Mouse (Mus musculus) activated CD4-positive, CD25-positive, alpha-beta regulatory T cell, adult 4 months (primary cell): ENCODE results near the gene Apoc1. TPM values are rescaled to one million over a fixed set of nuclear protein-coding genes. Genes with fewer than 3 reads are reported as not detected.
"Not testable (repeated sequence)": the region's sequence is repeated elsewhere in the genome, so short reads cannot be mapped to it uniquely, and the experiment has no call there.

Experiments used
- ATAC-seq: one replicate; pipeline ENCODE4 v1.8.0; 2017
- polyA plus RNA-seq, 2 experiments: library from polyadenylated mRNA; unstranded; fragments of 100-300 nt; shearing (Covaris generic); gene quantifications; one replicate each; pipeline ENCODE4 v1.2.1; 2017

The Apoc1 gene
- polyA plus RNA-seq, 2 experiments from 2014 or later, result not detected

GRCm38 (mm10) chr7:19704475-19704874, 12.0 kb upstream of the Apoc1 start:
- no peak for ATAC-seq

DNA sequence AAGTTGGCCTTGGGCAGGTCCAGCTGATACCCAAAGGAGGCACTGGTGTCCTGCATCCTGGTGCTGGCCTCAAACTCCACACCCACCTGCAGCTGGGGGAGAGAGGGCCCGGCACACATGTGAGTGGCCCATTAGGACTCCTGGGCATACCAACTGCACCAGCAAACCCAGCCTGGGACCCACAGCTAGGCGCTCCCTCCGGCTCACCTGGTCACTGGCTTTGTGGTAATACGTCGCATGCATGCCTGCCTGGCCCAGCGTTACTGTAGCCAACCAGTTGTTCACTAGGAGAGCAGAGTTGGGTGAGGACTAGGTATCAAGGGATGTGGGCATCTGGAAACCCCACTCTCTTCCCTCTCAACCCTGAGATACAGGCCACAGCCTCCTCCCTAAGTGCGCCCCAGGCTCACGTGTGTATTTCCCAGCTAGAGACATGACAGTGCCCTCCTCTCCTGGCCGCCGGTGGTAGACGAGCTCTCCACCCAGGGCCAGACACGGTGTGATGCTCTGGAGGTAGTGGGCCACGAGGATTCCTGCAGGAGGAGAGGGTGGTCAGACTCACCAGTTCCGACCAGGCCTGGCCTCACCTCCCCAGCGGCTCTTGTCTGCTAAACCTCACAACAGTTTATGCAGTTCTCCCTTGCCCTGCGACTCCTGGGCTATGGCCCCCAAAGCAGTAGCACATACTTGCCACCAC, 10.5 kb upstream of the Apoc1 start:
- no peak for ATAC-seq

- ATAC-seq, result no peak
Observed at GRCm38 (mm10) chr7:19701069-19701761, 8.8 kb upstream of the Apoc1 start.

- ATAC-seq, result no peak
Observed at GRCm38 (mm10) chr7:19700299-19701068, 8.0 kb upstream of the Apoc1 start.

DNA sequence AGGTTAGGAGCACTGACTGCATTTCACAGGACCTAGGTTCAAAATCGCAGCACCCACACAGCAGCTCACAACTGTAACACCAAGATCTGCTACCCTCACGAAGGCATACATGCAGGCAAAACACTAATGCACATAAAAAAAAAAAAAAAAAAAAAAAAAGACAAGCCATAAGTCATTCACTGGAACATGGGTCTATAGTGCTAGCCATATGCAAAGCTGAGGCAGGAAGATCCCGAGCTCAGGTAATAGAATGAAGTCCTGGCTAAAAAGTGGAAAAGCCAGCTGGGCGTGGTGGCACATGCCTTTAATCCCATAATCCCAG, 7.3 kb upstream of the Apoc1 start:
- ATAC-seq, result no peak

- no peak for ATAC-seq
Observed at GRCm38 (mm10) chr7:19698907-19699826, 6.7 kb upstream of the Apoc1 start, which contains the start of gene Apoe. Gene Apoe (minus strand): TSS chr7:19699188.

GRCm38 (mm10) chr7:19697949-19698906, 5.8 kb upstream of the Apoc1 start:
- ATAC-seq, result no peak

- ATAC-seq, result no peak
Observed at GRCm38 (mm10) chr7:19696336-19696873, 3.9 kb upstream of the Apoc1 start.

DNA sequence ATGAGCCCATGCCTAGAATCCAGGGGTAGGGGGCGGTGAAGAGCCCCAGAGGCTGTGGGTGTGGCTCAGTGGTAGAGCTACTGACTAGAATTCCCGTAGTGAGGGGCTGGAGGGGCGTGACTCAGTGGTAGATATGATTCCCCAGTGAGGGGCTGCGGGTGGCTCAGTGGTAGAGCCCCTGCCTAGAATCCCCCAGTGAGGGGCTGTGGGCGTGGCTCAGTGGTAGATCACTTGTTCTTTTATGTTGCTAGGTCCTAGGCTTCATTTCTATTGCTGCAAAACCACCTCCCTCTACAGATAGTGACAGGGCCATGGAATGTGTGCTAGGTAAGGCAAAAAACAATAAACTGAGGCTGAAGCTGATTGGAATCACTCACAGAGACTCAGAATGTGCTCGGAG, 3.4 kb upstream of the Apoc1 start:
- no peak for ATAC-seq

DNA sequence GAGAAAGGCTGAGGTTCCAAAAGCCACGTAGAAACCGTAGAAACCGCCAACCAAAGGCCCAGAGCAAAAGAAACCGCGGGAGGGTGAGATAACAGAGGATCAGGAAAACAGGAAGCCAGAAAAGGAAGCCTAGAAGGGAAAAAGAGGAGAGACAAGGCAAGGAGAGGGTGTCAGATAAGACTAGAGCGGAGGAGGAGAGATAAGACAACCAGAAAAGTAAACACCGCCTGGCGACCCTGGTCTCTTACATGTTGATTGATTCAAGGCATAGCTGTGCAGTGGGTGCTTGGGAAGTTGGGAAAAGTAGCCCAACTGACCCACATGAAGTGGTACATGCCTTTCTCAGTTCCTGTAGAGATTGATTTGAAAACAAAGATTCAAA, 2.7 kb upstream of the Apoc1 start:
- no peak for ATAC-seq

DNA sequence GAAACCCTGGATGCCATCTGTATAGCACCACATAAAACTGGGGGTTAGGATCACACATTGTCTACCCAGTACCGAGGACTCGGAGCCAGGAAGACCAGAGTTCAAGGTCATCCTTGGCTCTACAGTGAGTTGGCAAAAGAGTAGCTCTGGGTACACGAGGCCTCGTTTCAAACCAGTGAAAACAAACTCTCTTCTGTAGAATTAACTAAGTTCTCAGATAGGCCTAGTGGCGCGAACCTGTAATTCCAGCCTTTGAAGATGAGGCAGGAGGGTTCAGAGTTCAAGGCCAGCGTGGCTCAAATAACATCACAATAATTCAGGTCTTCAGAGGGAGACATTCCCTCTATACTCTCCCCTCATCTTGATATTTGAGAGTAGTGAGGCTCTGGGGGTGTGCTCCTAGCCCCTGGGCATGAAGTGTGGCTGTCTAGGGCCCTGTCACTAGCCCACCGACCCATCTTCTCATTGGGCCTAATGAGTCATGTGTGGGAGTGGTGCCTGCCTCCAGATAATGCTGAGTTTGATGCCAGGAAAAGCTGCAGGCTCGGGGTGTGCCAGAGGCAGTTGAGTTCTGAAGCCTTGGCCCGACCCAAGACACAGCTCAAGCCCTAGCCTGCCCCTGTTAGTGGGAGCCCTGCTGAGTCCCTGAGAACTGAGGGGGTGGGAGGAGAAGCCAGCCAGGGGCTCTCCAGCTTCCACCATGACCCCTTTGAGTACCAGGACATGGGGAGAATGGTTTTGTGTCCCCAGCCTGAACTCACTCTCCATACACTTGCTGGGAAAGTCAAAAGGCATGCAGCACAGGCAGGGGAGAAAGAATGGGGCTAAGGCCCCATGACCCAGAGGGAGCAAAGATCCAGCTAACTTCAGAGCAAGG, 2.1 kb upstream of the Apoc1 start:
- ATAC-seq, result no peak

DNA sequence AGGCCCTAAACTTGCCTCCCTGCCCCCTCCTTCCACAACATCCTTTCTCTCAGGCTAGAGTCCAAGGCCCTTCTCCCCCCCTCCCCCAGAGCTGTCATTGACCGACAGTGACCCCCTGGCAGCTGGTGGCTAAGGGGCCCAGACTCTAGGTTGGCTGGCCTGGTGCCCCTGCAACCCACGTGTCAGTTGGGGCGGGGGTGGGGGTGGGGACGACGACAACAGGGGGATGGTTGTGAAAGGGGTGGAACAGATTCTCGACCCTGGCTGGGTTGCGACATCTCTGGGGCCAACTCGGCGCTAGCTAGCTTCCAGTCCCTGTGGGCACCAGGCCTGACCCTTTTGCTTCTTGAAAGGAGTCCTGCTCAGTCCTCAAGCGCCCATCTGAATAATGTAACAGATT, 961 bp upstream of the Apoc1 start:
- no peak for ATAC-seq

- no peak for ATAC-seq
Observed at GRCm38 (mm10) chr7:19691434-19691833, 1.0 kb downstream of the Apoc1 start.

DNA sequence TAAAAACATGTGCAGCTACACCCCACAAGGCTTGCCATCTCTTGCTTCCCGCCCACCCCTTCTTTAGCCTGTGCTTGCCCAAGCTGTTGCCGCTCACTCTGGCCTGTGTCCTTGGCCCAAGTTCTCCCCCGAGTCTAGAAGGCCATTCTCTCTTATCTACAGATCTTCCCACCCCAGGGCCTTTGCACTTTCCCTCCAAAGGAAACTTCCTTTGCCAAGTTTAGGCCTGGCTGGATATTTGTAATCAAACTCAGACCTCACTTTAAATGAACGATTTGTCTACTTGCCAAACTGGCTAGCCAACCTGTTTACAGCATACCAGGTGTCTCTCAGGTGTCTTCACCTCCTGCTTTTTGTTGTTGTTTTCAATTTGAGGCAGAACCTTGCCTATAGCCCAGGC, 1.6 kb downstream of the Apoc1 start:
- no peak for ATAC-seq

DNA sequence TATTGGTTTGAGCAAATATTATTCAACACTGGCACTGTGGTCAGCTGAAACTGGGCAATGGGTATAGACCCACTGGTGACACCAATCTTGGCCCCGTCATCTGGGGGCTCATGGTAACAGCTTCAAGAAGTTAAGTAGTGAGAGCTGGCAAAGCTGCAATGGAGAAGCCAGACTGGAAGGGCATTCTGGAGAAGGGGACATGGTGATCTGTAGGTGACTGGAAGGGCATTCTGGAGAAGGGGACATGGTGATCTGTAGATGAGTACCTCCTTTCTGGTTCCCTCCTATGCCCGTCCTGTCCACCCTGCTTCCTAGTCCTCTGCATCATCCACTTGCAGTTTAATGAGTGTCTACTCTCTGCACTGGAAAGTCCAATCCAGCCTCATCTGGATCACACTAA, 3.8 kb downstream of the Apoc1 start:
- ATAC-seq, result no peak

- no peak for ATAC-seq
Observed at GRCm38 (mm10) chr7:19688101-19688500, 4.4 kb downstream of the Apoc1 start.

GRCm38 (mm10) chr7:19686927-19687583, 5.4 kb downstream of the Apoc1 start:
- ATAC-seq, result not testable (repeated sequence)

GRCm38 (mm10) chr7:19686521-19686920, 5.9 kb downstream of the Apoc1 start:
- no peak for ATAC-seq

- ATAC-seq, result no peak
Observed at GRCm38 (mm10) chr7:19685374-19685773, 7.1 kb downstream of the Apoc1 start.
